Mouse (Mus musculus) bone marrow, adult 2 months (tissue): ENCODE measurements around the gene Tnp2. TPM values are rescaled to one million over a fixed set of nuclear protein-coding genes. Genes with fewer than 3 reads are reported as not detected.
"Not testable (repeated sequence)": the region's sequence is repeated elsewhere in the genome, so short reads cannot be mapped to it uniquely, and the experiment has no call there.

Source experiments
- H3K27ac ChIP-seq: fragments of 200-500 bp; 2 replicates; pipeline ENCODE4 v1.5.1; 2012; ENCODE audit warnings: low read depth, mild to moderate bottlenecking, control low read depth, inconsistent platforms, low read length; ENCODE audit not compliant: control insufficient read depth, poor library complexity, insufficient read depth
- H3K4me1 ChIP-seq: fragments of 200-500 bp; 2 replicates; pipeline ENCODE4 v1.6.1; 2011; ENCODE audit warnings: low read length; ENCODE audit not compliant: control insufficient read depth, insufficient read depth
- H3K4me3 ChIP-seq: fragments of 200-500 bp; replicated peaks from 2 replicates; pipeline ENCODE3; 2011; ENCODE audit warnings: mild to moderate bottlenecking, low read depth, low read length, control low read depth; ENCODE audit not compliant: control insufficient read depth
- CTCF ChIP-seq: fragments of 200-500 bp; IDR thresholded peaks from 2 replicates; pipeline ENCODE4 v1.5.1; 2011; ENCODE audit warnings: low read length, control low read depth; ENCODE audit not compliant: control insufficient read depth, insufficient read depth
- POLR2A ChIP-seq: fragments of 200-500 bp; IDR thresholded peaks from 2 replicates; pipeline ENCODE4 v1.6.1; 2011; ENCODE audit warnings: low read depth, mild to moderate bottlenecking, control low read depth, low read length, borderline replicate concordance; ENCODE audit not compliant: control insufficient read depth
- WGBS: fragments of 180-500 bp; shearing (Covaris S2); methylation state at CpG from one replicate; pipeline ENCODE4 v1.1.7; 2018; 5-methylcytosine and 5-hydroxymethylcytosine counted together
- polyA plus RNA-seq: library from polyadenylated mRNA; stranded (reverse); fragments of >200 nt; gene quantifications from 2 replicates; pipeline ENCODE4 v1.2.4, GENCODE M21; 2011; ENCODE audit warnings: low replicate concordance; ENCODE audit not compliant: missing spikeins, insufficient read depth, insufficient read length

The Tnp2 gene
- polyA plus RNA-seq, 1 experiment: not detected

DNA sequence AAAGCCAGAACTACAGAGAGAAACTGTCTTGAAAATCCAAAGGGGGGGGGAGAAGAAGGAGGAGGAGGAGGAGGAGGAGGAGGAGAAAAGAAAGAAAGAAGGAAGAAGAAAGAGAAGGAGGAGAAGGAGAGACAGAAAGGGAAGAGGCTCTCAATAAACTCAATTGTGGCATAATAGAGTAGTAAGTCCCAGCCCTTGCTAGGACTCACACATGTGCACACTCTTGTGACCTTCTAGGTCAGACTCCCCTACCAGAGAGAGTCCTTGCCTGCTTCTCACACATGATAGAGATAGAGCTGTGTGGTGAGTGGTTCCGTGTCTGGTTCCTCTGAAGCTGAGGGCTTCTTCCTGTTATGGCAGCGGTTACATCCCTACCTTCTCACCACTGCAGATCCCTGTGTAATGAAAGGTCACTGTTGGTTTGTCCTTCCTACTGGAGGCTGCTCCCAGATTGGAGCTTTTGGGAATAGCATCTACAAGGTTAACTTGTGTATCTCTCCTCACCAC, 24.5 kb upstream of the Tnp2 start, which contains the start of gene Gm11172:
TSS of gene Gm11172 (plus strand) at position 51 of the 507 bp plus-strand sequence.
- TF ChIP-seq CTCF: no peak
- no peak for TF ChIP-seq POLR2A
- H3K27ac ChIP-seq: no peak within 1 kb of the TSS
- no peak within 1 kb of the TSS for H3K4me3 ChIP-seq
- H3K4me1 ChIP-seq: peaks cover 4% of the 10 kb centered on the region; the same call in 1 of the 2 replicates
- 29% methylated on average over 2 of the region's 2 CpGs for WGBS

- 80% methylated on average over 1 of the region's 1 CpGs for WGBS
- no peak for TF ChIP-seq CTCF
- TF ChIP-seq POLR2A: no peak
- H3K27ac ChIP-seq: no peak overlapping the region
- H3K4me1 ChIP-seq: peaks cover 7% of the 10 kb centered on the region; the same call in 1 of the 2 replicates
- no peak overlapping the region for H3K4me3 ChIP-seq
These were observed 21.9 kb upstream of the Tnp2 start for GRCm38 (mm10) chr16:10810376-10810775.

- Histone ChIP-seq H3K4me3 (no peak within 1 kb of the TSS), H3K4me1 (peaks cover 3% of the 10 kb centered on the region; the same call in 1 of the 2 replicates), H3K27ac (no peak within 1 kb of the TSS)
- 58% methylated on average over 10 of the region's 10 CpGs for WGBS
- TF ChIP-seq CTCF (no peak), POLR2A (no peak)
These were observed 17.5 kb upstream of the Tnp2 start, which contains the start of gene Prm1 for GRCm38 (mm10) chr16:10805789-10806527. Gene Prm1 (minus strand): TSS chr16:10805839.

GRCm38 (mm10) chr16:10802420-10802819, 14.0 kb upstream of the Tnp2 start:
- WGBS: 83% methylated on average over 3 of the region's 3 CpGs

GRCm38 (mm10) chr16:10796034-10796433, 7.6 kb upstream of the Tnp2 start, which contains the start of gene Prm2:
Gene Prm2 (minus strand): TSS chr16:10796134.
- TF ChIP-seq POLR2A (no peak), CTCF (no peak)
- H3K4me1 ChIP-seq: no peaks in the 10 kb centered on the region
- WGBS: 86% methylated on average over 6 of the region's 6 CpGs
- no peak within 1 kb of the TSS for H3K4me3 ChIP-seq
- no peak within 1 kb of the TSS for H3K27ac ChIP-seq

More at GRCm38 (mm10) chr16:10802420-10802819, 14.0 kb upstream of the Tnp2 start:
- H3K27ac ChIP-seq, H3K4me3 ChIP-seq, H3K4me1 ChIP-seq: not testable (repeated sequence)

DNA sequence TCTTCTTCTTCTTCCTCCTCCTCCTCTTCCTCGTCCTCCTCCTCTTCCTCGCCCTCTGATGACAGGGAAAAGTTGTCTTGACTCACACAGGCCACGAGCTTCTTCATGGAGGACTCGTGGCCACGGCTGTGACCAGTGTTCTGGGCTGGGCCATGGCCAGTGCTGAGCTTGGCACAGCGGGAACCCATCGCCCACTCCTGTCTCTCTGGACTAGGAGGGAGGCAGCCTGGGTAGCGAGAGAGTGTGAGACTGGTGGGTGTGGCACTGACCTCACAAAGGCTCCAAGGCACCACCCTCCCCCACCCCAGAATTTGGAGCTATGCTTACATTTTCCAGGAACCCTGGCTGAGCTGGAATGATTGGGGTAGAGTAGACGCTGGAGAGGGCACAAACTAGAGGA, 2.2 kb upstream of the Tnp2 start, which contains the start of gene Prm3:
TSS of gene Prm3 (minus strand) at position 213 of the 400 bp plus-strand sequence.
- peaks cover 3% of the 10 kb centered on the region; the same call in 1 of the 2 replicates for H3K4me1 ChIP-seq
- no peak for TF ChIP-seq POLR2A
- no peak for TF ChIP-seq CTCF
- no peak within 1 kb of the TSS for H3K4me3 ChIP-seq
- 79% methylated on average over 9 of the region's 9 CpGs for WGBS
- H3K27ac ChIP-seq: no peak within 1 kb of the TSS

GRCm38 (mm10) chr16:10788866-10789265, 406 bp upstream of the Tnp2 start:
- no peak overlapping the region for H3K27ac ChIP-seq
- H3K4me1 ChIP-seq: peaks cover 3% of the 10 kb centered on the region; the same call in 1 of the 2 replicates
- 76% methylated on average over 4 of the region's 4 CpGs for WGBS
- H3K4me3 ChIP-seq: no peak overlapping the region
- TF ChIP-seq POLR2A (no peak), CTCF (no peak)

- TF ChIP-seq POLR2A: no peak
- TF ChIP-seq CTCF: no peak
- WGBS: 72% methylated on average over 7 of the region's 7 CpGs
- Histone ChIP-seq H3K4me1 (peaks cover 5% of the 10 kb centered on the region), H3K27ac (no peak overlapping the region), H3K4me3 (no peak overlapping the region)
These were observed 857 bp downstream of the Tnp2 start for GRCm38 (mm10) chr16:10787548-10788058.
